Mouse (Mus musculus) heart, adult 2 months (tissue): ENCODE measurements around the gene Hpca.

Source experiments
- CTCF ChIP-seq: fragments of 200-600 bp; IDR thresholded peaks from 2 replicates; pipeline ENCODE4 v1.8.1; 2022; ENCODE audit warnings: antibody characterized with exemption, mild to moderate bottlenecking, moderate library complexity
- EP300 ChIP-seq: fragments of 200-500 bp; IDR thresholded peaks from 2 replicates; pipeline ENCODE4 v1.6.1; 2011; ENCODE audit warnings: low read depth, low read length, control low read depth; ENCODE audit not compliant: insufficient read depth
- POLR2A ChIP-seq: fragments of 200-500 bp; IDR thresholded peaks from 2 replicates; pipeline ENCODE4 v1.6.1; 2011; ENCODE audit warnings: mild to moderate bottlenecking, low read depth, low read length, control low read depth; ENCODE audit not compliant: insufficient read depth

- TF ChIP-seq EP300 (no peak), POLR2A (no peak), CTCF (no peak)
Measured at GRCm38 (mm10) chr4:129084896-129085295, 36.9 kb downstream of the Hpca start.
